Mouse (Mus musculus) MEL (cell line): ENCODE measurements around the gene Pin1.
A peak's percentile ranks its signal among the peaks of the same experiment; 100 is the strongest.

ENCODE experiments used
- CTCF ChIP-seq, 3 experiments: IDR thresholded peaks in 2 of 3; conservative IDR thresholded peaks in 1 of 3; 2 replicates each; pipeline ENCODE4 v1.5.1; 2011 to 2012; ENCODE audit warnings: low read length in 3 of 3, low read depth in 2 of 3, mild to moderate bottlenecking in 2 of 3, improper control_type of control experiment in 1 of 3, inconsistent platforms in 1 of 3, mixed read lengths in 1 of 3, moderate library complexity in 1 of 3; ENCODE audit not compliant: control insufficient read depth in 1 of 3, insufficient read depth in 1 of 3, poor library complexity in 1 of 3, severe bottlenecking in 1 of 3
- HCFC1 ChIP-seq: IDR thresholded peaks from 2 replicates; pipeline ENCODE4 v1.6.1; 2012; ENCODE audit warnings: low read depth, mild to moderate bottlenecking, inconsistent platforms, low read length, improper control_type of control experiment, moderate library complexity
- NELFE ChIP-seq: IDR thresholded peaks from 2 replicates; pipeline ENCODE4 v1.6.1; 2011; ENCODE audit warnings: low read depth, low read length, improper control_type of control experiment
- POLR2A ChIP-seq, 2 experiments: IDR thresholded peaks; 2 replicates each; pipeline ENCODE4 v1.6.1; 2011 to 2012; ENCODE audit warnings: low read length in 2 of 2, mild to moderate bottlenecking in 2 of 2, control low read depth in 1 of 2, improper control_type of control experiment in 1 of 2, low read depth in 1 of 2, moderate library complexity in 1 of 2; ENCODE audit not compliant: control insufficient read depth in 1 of 2, insufficient read depth in 1 of 2, poor library complexity in 1 of 2
- TCF12 ChIP-seq: IDR thresholded peaks from 2 replicates; pipeline ENCODE4 v1.6.1; 2014; ENCODE audit warnings: low read depth, mild to moderate bottlenecking, inconsistent platforms, low read length, improper control_type of control experiment, moderate library complexity
- ZC3H11A ChIP-seq: IDR thresholded peaks from 2 replicates; pipeline ENCODE4 v1.6.1; 2012; ENCODE audit warnings: low read depth, mild to moderate bottlenecking, inconsistent platforms, low read length, improper control_type of control experiment

DNA sequence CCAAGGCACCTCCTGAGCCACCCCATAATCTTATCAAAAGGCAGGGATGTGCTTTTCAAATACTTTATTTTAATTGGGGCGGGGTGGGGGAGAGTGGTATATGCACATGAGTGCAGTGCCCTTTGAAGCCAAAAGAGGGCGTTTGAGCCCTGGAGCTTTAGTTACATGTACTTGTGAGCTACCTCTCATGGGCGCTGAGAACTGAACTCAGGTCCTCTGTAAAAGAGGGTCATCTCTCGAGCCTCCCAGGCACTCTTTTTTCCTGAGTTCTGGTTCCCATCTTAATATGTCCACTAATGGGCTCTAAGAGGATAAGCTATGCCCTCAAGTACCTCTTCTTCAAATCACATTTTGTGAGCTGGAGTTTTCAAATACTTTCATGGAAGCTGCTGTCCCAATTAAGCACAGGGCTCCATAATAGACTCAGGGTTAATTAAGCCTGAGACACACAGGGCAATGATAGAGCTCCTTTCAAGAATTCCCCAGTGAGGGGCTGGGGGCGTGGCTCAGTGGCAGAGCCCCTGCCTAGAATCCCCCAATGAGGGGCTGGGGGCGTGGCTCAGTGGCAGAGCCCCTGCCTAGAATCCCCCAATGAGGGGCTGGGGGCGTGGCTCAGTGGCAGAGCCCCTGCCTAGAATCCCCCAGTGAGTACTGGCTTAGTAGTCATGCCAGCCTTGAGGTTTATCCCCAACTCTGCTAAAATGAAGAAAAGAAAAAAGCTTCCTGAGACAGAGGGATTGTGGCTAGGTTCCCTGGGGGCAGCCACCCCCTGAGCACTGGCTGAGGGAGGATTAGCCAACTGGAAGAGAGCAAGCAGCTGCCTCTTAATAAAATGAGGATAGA lies 29.9 kb downstream of the Pin1 start:
- TF ChIP-seq CTCF (IDR thresholded peaks at IDR 0.05 in 2 of 3, conservative IDR thresholded peaks at IDR 0.05 in 1 of 3; ENCODE audit: control insufficient read depth in 1 of 3, insufficient read depth in 1 of 3, low read depth in 2 of 3, low read length in 3 of 3, poor library complexity in 1 of 3, severe bottlenecking in 1 of 3) (peak; percentile 27 to 43 (median 34); a peak in 5 of 6 replicates), HCFC1 (no peak), NELFE (no peak), ZC3H11A (no peak), TCF12 (no peak), POLR2A (IDR thresholded peaks at IDR 0.05; ENCODE audit: control insufficient read depth in 1 of 2, insufficient read depth in 1 of 2, low read depth in 1 of 2, low read length in 2 of 2, poor library complexity in 1 of 2) (no peak)
